Mouse (Mus musculus) G1E-ER4 (cell line): ENCODE results near the gene Cmtm5. TPM values are rescaled to one million over a fixed set of nuclear protein-coding genes. Genes with fewer than 3 reads are reported as not detected.

Experiments
- GATA1 ChIP-seq: IDR thresholded peaks from one replicate; pipeline ENCODE4 v1.8.0; 2012; ENCODE audit warnings: low read length, inconsistent platforms
- polyA plus RNA-seq: library from polyadenylated mRNA; stranded (reverse); fragments of >175 nt; gene quantifications from 2 replicates; pipeline ENCODE4 v1.2.3, GENCODE M21; 2012

The Cmtm5 gene
- polyA plus RNA-seq, 1 experiment, result not detected

- TF ChIP-seq GATA1, result no peak
Measured at GRCm38 (mm10) chr14:54967874-54968273, 31.8 kb downstream of the Cmtm5 start.

GRCm38 (mm10) chr14:54968344-54968743 is 32.3 kb downstream of the Cmtm5 start:
- no peak for TF ChIP-seq GATA1

- no peak for TF ChIP-seq GATA1
Measured at GRCm38 (mm10) chr14:54974068-54974791, 38.2 kb downstream of the Cmtm5 start.

- TF ChIP-seq GATA1, result no peak
Measured at GRCm38 (mm10) chr14:54976633-54977032, 40.6 kb downstream of the Cmtm5 start, which contains the start of gene Gm17428. TSS of gene Gm17428 (plus strand) at chr14:54976933.

- TF ChIP-seq GATA1, result no peak
Measured at GRCm38 (mm10) chr14:54978664-54979063, 42.6 kb downstream of the Cmtm5 start.

GRCm38 (mm10) chr14:54981934-54982333 is 45.9 kb downstream of the Cmtm5 start:
- TF ChIP-seq GATA1, result no peak

Other genes starting within 250 kb of the Cmtm5 start
- 516 and 685 TPM in 2 replicates for gene Acin1, start 249.3 kb upstream of the Cmtm5 start, polyA plus RNA-seq
- not detected in 2 replicates for gene Gm29776, start 237.4 kb upstream of the Cmtm5 start, polyA plus RNA-seq
- gene Cebpe, start 224.1 kb upstream of the Cmtm5 start, polyA plus RNA-seq, result not detected in 2 replicates
- gene Slc7a8, start 154.3 kb upstream of the Cmtm5 start, polyA plus RNA-seq, result 79.2 and 81.1 TPM in 2 replicates
- gene Rnf212b, start 122.1 kb upstream of the Cmtm5 start, polyA plus RNA-seq, result not detected in 2 replicates
- gene Homez, start 65.3 kb upstream of the Cmtm5 start, polyA plus RNA-seq, result 1.5 and 1.6 TPM in 2 replicates
- 1.3 and 2.3 TPM in 2 replicates for gene Ppp1r3e, start 58.7 kb upstream of the Cmtm5 start, polyA plus RNA-seq
- gene Bcl2l2, start 52.9 kb upstream of the Cmtm5 start, polyA plus RNA-seq, result 41.2 and 42.5 TPM in 2 replicates
- gene Gm20521, start 52.8 kb upstream of the Cmtm5 start, polyA plus RNA-seq, result 5.5 and 10.3 TPM in 2 replicates
- 412 and 528 TPM in 2 replicates for gene Pabpn1, start 43.8 kb upstream of the Cmtm5 start, polyA plus RNA-seq
- not detected in 2 replicates for gene Slc22a17, start 23.1 kb upstream of the Cmtm5 start, polyA plus RNA-seq
- 0.04 TPM in 1 of 2 replicates, not detected in the other for gene Efs, start 10.1 kb upstream of the Cmtm5 start, polyA plus RNA-seq
- gene Il25, start 3.6 kb upstream of the Cmtm5 start, polyA plus RNA-seq, result not detected in 2 replicates
- gene Myh6, start 30.7 kb downstream of the Cmtm5 start, polyA plus RNA-seq, result 0.01 TPM in 1 of 2 replicates, not detected in the other
- not detected in 2 replicates for gene Gm17428, start 40.7 kb downstream of the Cmtm5 start, polyA plus RNA-seq
- 0.04 and 0.05 TPM in 2 replicates for gene Myh7, start 58.4 kb downstream of the Cmtm5 start, polyA plus RNA-seq
- 39.2 and 43.5 TPM in 2 replicates for gene Ngdn, start 79.2 kb downstream of the Cmtm5 start, polyA plus RNA-seq
- 1.9 and 2.3 TPM in 2 replicates for gene Zfhx2, start 156.1 kb downstream of the Cmtm5 start, polyA plus RNA-seq
- gene Thtpa, start 158.5 kb downstream of the Cmtm5 start, polyA plus RNA-seq, result 4.0 and 4.4 TPM in 2 replicates
- gene Ap1g2, start 170.3 kb downstream of the Cmtm5 start, polyA plus RNA-seq, result 16.8 and 21.9 TPM in 2 replicates
- gene Jph4, start 180.7 kb downstream of the Cmtm5 start, polyA plus RNA-seq, result 0.02 TPM in 1 of 2 replicates, not detected in the other